28 mouse cellular contexts compared by ENCODE assay signal in genomic region chr2:142344758-142345157, GRCm38 (mm10).
DNase-seq lines count a peak whose midpoint lies in the region; ATAC-seq and TF ChIP-seq lines count a peak whose summit lies in the region.
"Had no signal": no experiment of that assay in that cellular context is flagged by ENCODE, and none has a peak within 500 bp of the region (broad histone marks: within the 10 kb centered on the region; RNA-seq: fewer than 3 reads in every experiment).

No protein-coding gene starts in this region.

- 68% methylated on average over 2 of the region's 2 CpGs for WGBS in hindbrain, embryonic 16.5 days
- 83% methylated on average over 2 of the region's 2 CpGs for WGBS in hindbrain, embryonic 12.5 days
- WGBS in cerebellum, adult 2 months: 12% methylated on average over 2 of the region's 2 CpGs
- 86% methylated on average over 2 of the region's 2 CpGs for WGBS in stomach, postnatal 0 days

- H3K27ac ChIP-seq in hindbrain, embryonic 16.5 days (ENCODE audit: low read depth, low read length): no peak overlapping the region
- H3K27ac ChIP-seq in hindbrain, embryonic 12.5 days: no peak overlapping the region
- no peak overlapping the region for H3K27ac ChIP-seq in cerebellum, adult 2 months (ENCODE audit: insufficient read depth, low read length)
- H3K27ac ChIP-seq in stomach, postnatal 0 days (replicated peaks): no peak overlapping the region
- H3K27ac ChIP-seq: gastrocnemius, adult 2 months; hindbrain, embryonic 10.5 days; layer of hippocampus, adult 2 months; liver, embryonic 15.5 days; midbrain, embryonic 10.5 days; midbrain, embryonic 15.5 days; neural tube, embryonic 13.5 days had no signal

- no peak overlapping the region for H3K4me3 ChIP-seq in hindbrain, embryonic 16.5 days (ENCODE audit: low read length)
- no peak overlapping the region for H3K4me3 ChIP-seq in hindbrain, embryonic 12.5 days
- no peak overlapping the region for H3K4me3 ChIP-seq in cerebellum, adult 2 months (replicated peaks; ENCODE audit: insufficient read depth, low read depth, low read length)
- no peak overlapping the region for H3K4me3 ChIP-seq in stomach, postnatal 0 days (ENCODE audit: low read depth, low read length)
- H3K4me3 ChIP-seq: erythroblast, embryonic 14.5 days; gastrocnemius, adult 2 months; hindbrain, embryonic 10.5 days; layer of hippocampus, adult 2 months; liver, embryonic 15.5 days; midbrain, embryonic 10.5 days; midbrain, embryonic 15.5 days; neural tube, embryonic 13.5 days had no signal

- TF ChIP-seq POLR2A in brain, embryonic 14.5 days (IDR thresholded peaks at IDR 0.05; ENCODE audit: borderline replicate concordance, extremely low read depth, insufficient read depth, insufficient read length, poor library complexity, severe bottlenecking): no peak
- no peak for TF ChIP-seq POLR2A in cerebellum, adult 2 months (IDR thresholded peaks at IDR 0.05; ENCODE audit: borderline replicate concordance, insufficient read depth, low read length)

- no peaks in the 10 kb centered on the region for H3K9me3 ChIP-seq in hindbrain, embryonic 16.5 days (ENCODE audit: control insufficient read depth, low read length)
- no peaks in the 10 kb centered on the region for H3K9me3 ChIP-seq in hindbrain, embryonic 12.5 days (replicated peaks)
- H3K9me3 ChIP-seq in stomach, postnatal 0 days (ENCODE audit: control insufficient read depth, low read length): no peaks in the 10 kb centered on the region
- H3K9me3 ChIP-seq: hindbrain, embryonic 10.5 days; liver, embryonic 15.5 days; midbrain, embryonic 10.5 days; midbrain, embryonic 15.5 days; neural tube, embryonic 13.5 days had no signal

- no peaks in the 10 kb centered on the region for H3K4me1 ChIP-seq in hindbrain, embryonic 16.5 days (ENCODE audit: control insufficient read depth, insufficient read depth, low read depth, low read length)
- no peaks in the 10 kb centered on the region for H3K4me1 ChIP-seq in hindbrain, embryonic 12.5 days
- H3K4me1 ChIP-seq in cerebellum, adult 2 months (ENCODE audit: control insufficient read depth, insufficient read depth, low read length): peaks cover 8% of the 10 kb centered on the region; the same call in 1 of the 2 replicates
- H3K4me1 ChIP-seq in stomach, postnatal 0 days (replicated peaks; ENCODE audit: control insufficient read depth, insufficient read depth): no peaks in the 10 kb centered on the region
- H3K4me1 ChIP-seq: hindbrain, embryonic 10.5 days; liver, embryonic 15.5 days; midbrain, embryonic 10.5 days; midbrain, embryonic 15.5 days; neural tube, embryonic 13.5 days had no signal

- peak; percentile 52 for ATAC-seq in hindbrain, embryonic 16.5 days
- no peak for ATAC-seq in hindbrain, embryonic 12.5 days (ENCODE audit: low FRiP score)
- no peak for ATAC-seq in stomach, postnatal 0 days (ENCODE audit: low FRiP score, low TSS enrichment)
- ATAC-seq in monocyte, adult 5-6 weeks (replicated peaks; ENCODE audit: insufficient number of reproducible peaks, low FRiP score, low TSS enrichment, poor library complexity, severe bottlenecking): no peak
- ATAC-seq: forebrain, embryonic 16.5 days; intestine, postnatal 0 days; midbrain, embryonic 15.5 days had no signal

- no peak overlapping the region for H3K4me2 ChIP-seq in hindbrain, embryonic 16.5 days (ENCODE audit: low read length)
- H3K4me2 ChIP-seq in hindbrain, embryonic 12.5 days (replicated peaks): no peak overlapping the region
- no peak overlapping the region for H3K4me2 ChIP-seq in stomach, postnatal 0 days (replicated peaks; ENCODE audit: low read depth)
- H3K4me2 ChIP-seq: liver, embryonic 15.5 days; lung, embryonic 14.5 days; midbrain, embryonic 15.5 days; neural tube, embryonic 13.5 days had no signal

- TF ChIP-seq CTCF in brain, embryonic 14.5 days (IDR thresholded peaks at IDR 0.05; ENCODE audit: borderline replicate concordance, extremely low read depth, insufficient read depth, insufficient read length): no peak
- TF ChIP-seq CTCF in cerebellum, adult 2 months (IDR thresholded peaks at IDR 0.05; ENCODE audit: borderline replicate concordance, insufficient read depth, low read depth, low read length): no peak
- no peak for TF ChIP-seq CTCF in stomach, postnatal 0 days (IDR thresholded peaks at IDR 0.05; ENCODE audit: low read depth)

- no peaks in the 10 kb centered on the region for H3K27me3 ChIP-seq in hindbrain, embryonic 16.5 days (replicated peaks; ENCODE audit: control insufficient read depth, insufficient read depth, low read length)
- no peaks in the 10 kb centered on the region for H3K27me3 ChIP-seq in hindbrain, embryonic 12.5 days
- H3K27me3 ChIP-seq in cerebellum, adult 2 months (ENCODE audit: control insufficient read depth, insufficient read depth, low read length): no peaks in the 10 kb centered on the region
- H3K27me3 ChIP-seq in stomach, postnatal 0 days (ENCODE audit: control insufficient read depth, insufficient read depth, low read length): no peaks in the 10 kb centered on the region
- H3K27me3 ChIP-seq: liver, embryonic 15.5 days; midbrain, embryonic 15.5 days; neural tube, embryonic 13.5 days had no signal

- H3K9ac ChIP-seq in hindbrain, embryonic 16.5 days (ENCODE audit: low read depth, low read length): no peak overlapping the region
- no peak overlapping the region for H3K9ac ChIP-seq in hindbrain, embryonic 12.5 days
- no peak overlapping the region for H3K9ac ChIP-seq in stomach, postnatal 0 days (ENCODE audit: low read length)
- H3K9ac ChIP-seq: liver, embryonic 15.5 days; lung, embryonic 14.5 days; midbrain, embryonic 15.5 days; neural tube, embryonic 13.5 days had no signal

- H3K36me3 ChIP-seq in hindbrain, embryonic 16.5 days (ENCODE audit: control insufficient read depth, insufficient read depth, low read length): no peaks in the 10 kb centered on the region
- no peaks in the 10 kb centered on the region for H3K36me3 ChIP-seq in hindbrain, embryonic 12.5 days
- no peaks in the 10 kb centered on the region for H3K36me3 ChIP-seq in stomach, postnatal 0 days (ENCODE audit: control insufficient read depth, insufficient read depth, low read length)
- H3K36me3 ChIP-seq: G1E; hindbrain, embryonic 10.5 days; liver, embryonic 15.5 days; midbrain, embryonic 10.5 days; midbrain, embryonic 15.5 days; neural tube, embryonic 13.5 days had no signal

- peak; percentile 49 for DNase-seq in brain, embryonic 14.5 days (ENCODE audit: low read depth)
- DNase-seq in cerebellum, adult 2 months: peak; percentile 75 to 93
- peak; percentile 70 to 87 for DNase-seq in cerebellum, postnatal 14 days
- no peak for DNase-seq in stomach, postnatal 0 days (ENCODE audit: low spot score)
- no peak for DNase-seq in layer of hippocampus, postnatal 10 days (ENCODE audit: low spot score in 2 of 2)
- DNase-seq: adrenal gland, adult 8-10 months; gastrocnemius, adult 2 months; gastrocnemius, postnatal 36 days; heart, postnatal 14 days; kidney, postnatal 14 days; layer of hippocampus, postnatal 36 days; liver; lung, embryonic 14.5 days; lung, postnatal 14 days; thymus, postnatal 14 days had no signal

- TF ChIP-seq EP300 in stomach, postnatal 0 days (optimal IDR thresholded peaks at IDR 0.05): no peak

Comparison
In these comparisons a context has a peak if more than half of its experiments do, and no peak if none do; other contexts are left out.
1. DNase-seq: peak in brain, embryonic 14.5 days (single experiment), cerebellum, adult 2 months (2 of 2) and cerebellum, postnatal 14 days (2 of 2); none in stomach, postnatal 0 days (single experiment) and layer of hippocampus, postnatal 10 days (0 of 2).